Mouse (Mus musculus): ENCODE results near the gene Unc13d.

DNA sequence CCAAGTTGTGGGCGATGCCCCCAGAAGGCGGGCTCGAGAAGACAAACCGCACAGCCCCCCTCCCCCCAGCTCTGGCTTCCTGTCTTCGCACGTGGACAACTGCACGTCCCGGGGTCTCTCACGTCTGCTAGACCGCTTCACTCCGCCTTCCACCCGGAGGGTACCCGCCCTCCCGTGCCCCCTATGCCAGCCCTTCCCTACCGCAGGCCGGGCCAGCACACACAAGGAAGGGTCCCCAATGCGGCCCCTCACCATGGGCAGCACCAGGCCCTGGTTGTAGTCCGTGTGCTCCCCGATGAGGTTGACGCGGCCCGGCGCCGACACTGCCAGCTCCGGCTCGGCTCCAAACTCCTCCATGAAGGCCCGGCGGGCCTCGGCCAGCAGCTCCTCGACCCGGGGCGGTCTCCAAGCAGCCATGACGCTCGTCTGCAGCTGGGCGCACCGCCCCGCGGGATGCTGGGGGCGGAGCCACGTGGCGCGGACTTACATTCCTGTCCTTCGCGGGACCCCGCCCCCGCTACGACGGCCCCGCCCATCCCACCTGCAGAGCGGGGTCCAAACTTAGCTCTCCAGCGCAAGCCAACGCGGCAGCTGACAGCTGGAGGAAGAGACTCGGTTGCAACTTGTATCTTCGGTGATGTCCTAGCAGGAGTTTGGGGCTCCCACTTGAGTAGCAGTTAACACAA lies 65.4 kb downstream of the Unc13d start, which contains the start of gene Galk1:
- TF ChIP-seq CTCF (IDR thresholded peaks at IDR 0.05; ENCODE audit: extremely low read depth, insufficient read depth, low read length) (no peak), POLR2A (IDR thresholded peaks at IDR 0.05; ENCODE audit: extremely low read depth, insufficient read depth, low read length) (0 out of 2 replicates have a peak, but pooled peaks have one; percentile 26)

Data from cortical plate, adult 2 months (tissue).